Mouse (Mus musculus) stomach, embryonic 14.5 days (tissue): Measurements from ENCODE around the gene Ppargc1a. TPM values are rescaled to one million over a fixed set of nuclear protein-coding genes. Genes with fewer than 3 reads are reported as not detected.

Source experiments
- ATAC-seq: fragments of 200-750 bp; cut with Nextera tagmentation; 2 replicates; pipeline ENCODE4 v1.8.0; 2017; ENCODE audit warnings: low read depth, moderate TSS enrichment; ENCODE audit not compliant: insufficient number of reproducible peaks, insufficient read depth, low FRiP score
- H3K27ac ChIP-seq: fragments of 300-500 bp; sonication (generic); 2 replicates; pipeline ENCODE4 v1.5.1; 2014; ENCODE audit warnings: mild to moderate bottlenecking, low read length, moderate library complexity, mixed read lengths
- H3K27me3 ChIP-seq: fragments of 300-500 bp; sonication (generic); 2 replicates; pipeline ENCODE4 v1.6.1; 2014; ENCODE audit warnings: low read length, control low read depth, mixed read lengths; ENCODE audit not compliant: control insufficient read depth, insufficient read depth
- H3K36me3 ChIP-seq: fragments of 300-500 bp; sonication (generic); 2 replicates; pipeline ENCODE4 v1.6.1; 2014; ENCODE audit warnings: mild to moderate bottlenecking, control low read depth, low read length, moderate library complexity, mixed read lengths; ENCODE audit not compliant: control insufficient read depth, insufficient read depth
- H3K4me1 ChIP-seq: fragments of 300-500 bp; sonication (generic); 2 replicates; pipeline ENCODE4 v1.6.1; 2014; ENCODE audit warnings: low read length, control low read depth, mixed read lengths; ENCODE audit not compliant: control insufficient read depth, insufficient read depth
- H3K4me2 ChIP-seq: fragments of 300-500 bp; sonication (generic); replicated peaks from 2 replicates; pipeline ENCODE4 v1.6.1; 2014; ENCODE audit warnings: low read depth, low read length, control low read depth
- H3K4me3 ChIP-seq: fragments of 300-500 bp; sonication (generic); 2 replicates; pipeline ENCODE4 v1.5.1; 2014; ENCODE audit warnings: low read depth, low read length, control low read depth
- H3K9ac ChIP-seq: fragments of 300-500 bp; sonication (generic); replicated peaks from 2 replicates; pipeline ENCODE4 v1.6.1; 2014; ENCODE audit warnings: low read depth, mild to moderate bottlenecking, control low read depth, low read length, moderate library complexity, mixed read lengths
- H3K9me3 ChIP-seq: fragments of 300-500 bp; sonication (generic); 2 replicates; pipeline ENCODE4 v1.6.1; 2016; ENCODE audit warnings: low read depth, low read length, control low read depth; ENCODE audit not compliant: control insufficient read depth
- WGBS: fragments of 180-500 bp; shearing (Covaris S2); extraction: QIAGEN DNeasy Blood & Tissue Kit; methylation state at CpG from one replicate; pipeline ENCODE4 v1.1.7; 2014; 5-methylcytosine and 5-hydroxymethylcytosine counted together
- polyA plus RNA-seq: library from polyadenylated mRNA; unstranded; fragments of >200 nt; fragmentation: Nextera tagmentation; extraction: Ambion mirVana; gene quantifications from 2 replicates; pipeline ENCODE4 v1.2.1, GENCODE M21; 2014

The Ppargc1a gene
- polyA plus RNA-seq, 1 experiment from 2014 or later, result 6.1 TPM

DNA sequence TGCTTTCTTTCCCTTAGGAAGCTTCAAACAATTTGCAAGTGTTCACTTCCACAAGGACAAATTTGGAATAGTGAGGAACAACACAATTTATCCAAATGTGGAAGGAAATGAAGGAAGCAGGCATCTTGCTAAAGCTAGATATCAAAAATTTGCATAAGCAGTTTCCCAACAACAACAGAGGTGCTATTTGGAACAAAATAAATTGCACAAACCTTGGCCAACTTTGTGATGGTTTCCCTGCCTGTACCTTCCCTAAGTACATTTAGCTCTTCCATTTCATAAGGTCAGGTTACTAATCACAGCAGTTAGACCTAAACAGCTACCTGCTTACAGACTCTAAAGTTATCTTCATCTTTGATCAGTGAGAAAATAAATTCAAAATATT lies 29.9 kb downstream of the Ppargc1a start:
- no peak overlapping the region for H3K27ac ChIP-seq
- no peaks in the 10 kb centered on the region for H3K27me3 ChIP-seq
- no peak overlapping the region for H3K4me3 ChIP-seq
- no peak for ATAC-seq
- H3K36me3 ChIP-seq, result no peaks in the 10 kb centered on the region
- H3K9ac ChIP-seq, result no peak overlapping the region
- H3K4me1 ChIP-seq, result no peaks in the 10 kb centered on the region
- no peaks in the 10 kb centered on the region for H3K9me3 ChIP-seq
- H3K4me2 ChIP-seq, result no peak overlapping the region

DNA sequence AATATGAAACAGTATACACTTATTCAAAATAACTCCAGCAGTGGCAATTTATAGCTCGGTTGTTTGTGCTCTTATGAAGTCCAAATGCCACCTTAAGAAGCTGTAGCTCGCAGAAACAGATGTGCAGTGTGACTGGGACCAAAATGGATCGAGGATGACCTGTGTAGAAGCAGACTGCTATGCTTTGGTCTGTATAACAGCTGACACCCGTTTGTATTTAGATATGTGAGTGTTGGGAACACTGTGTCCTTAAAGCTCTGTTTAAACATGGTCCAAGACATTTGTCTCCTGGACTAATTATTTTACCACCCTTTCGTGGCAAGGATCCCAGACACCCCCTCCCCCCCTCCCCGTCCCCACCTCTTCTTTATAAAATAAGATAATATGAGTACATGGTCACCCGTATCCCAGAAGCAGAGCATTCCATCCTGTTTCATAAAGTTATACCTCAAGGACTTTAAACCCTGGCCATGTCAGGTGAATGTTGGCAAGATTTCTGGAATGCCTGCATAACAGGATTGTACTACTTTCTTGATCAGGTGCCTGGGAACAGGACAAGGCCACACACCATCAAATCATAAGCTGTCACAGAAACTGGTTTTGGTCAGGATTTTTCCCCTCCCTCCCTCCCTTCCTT lies 30.4 kb downstream of the Ppargc1a start:
- Histone ChIP-seq H3K27me3 (no peaks in the 10 kb centered on the region), H3K27ac (no peak overlapping the region), H3K9me3 (no peaks in the 10 kb centered on the region), H3K4me2 (no peak overlapping the region), H3K4me3 (no peak overlapping the region), H3K36me3 (no peaks in the 10 kb centered on the region), H3K9ac (no peak overlapping the region), H3K4me1 (no peaks in the 10 kb centered on the region)
- no peak for ATAC-seq
- WGBS, result 55% methylated on average over 7 of the region's 7 CpGs

DNA sequence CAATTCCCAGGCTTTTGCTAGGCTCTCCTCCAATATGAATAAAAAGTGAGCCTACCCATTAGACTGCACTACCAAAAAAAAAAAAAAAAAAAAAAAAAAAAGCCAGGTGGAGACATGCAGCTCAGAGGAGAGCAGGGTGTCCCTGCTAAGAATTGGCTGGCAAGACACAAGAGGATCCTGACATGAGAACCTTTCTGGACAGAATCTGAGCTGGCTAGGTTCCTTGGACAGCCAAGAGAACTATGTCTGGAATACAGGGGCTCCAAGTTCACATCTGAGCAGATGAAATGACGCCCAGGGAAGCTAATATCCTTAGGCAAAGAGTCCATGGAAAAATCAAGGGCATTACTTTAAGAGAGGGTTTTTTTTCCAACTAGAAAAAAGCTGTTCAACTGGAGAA lies 33.1 kb downstream of the Ppargc1a start:
- H3K4me2 ChIP-seq, result no peak overlapping the region
- H3K36me3 ChIP-seq, result no peaks in the 10 kb centered on the region
- H3K4me3 ChIP-seq, result no peak overlapping the region
- no peak overlapping the region for H3K9ac ChIP-seq
- no peaks in the 10 kb centered on the region for H3K27me3 ChIP-seq
- H3K9me3 ChIP-seq, result no peaks in the 10 kb centered on the region
- no peaks in the 10 kb centered on the region for H3K4me1 ChIP-seq
- no peak for ATAC-seq
- no peak overlapping the region for H3K27ac ChIP-seq
- WGBS, result 78% methylated on average over 1 of the region's 1 CpGs

DNA sequence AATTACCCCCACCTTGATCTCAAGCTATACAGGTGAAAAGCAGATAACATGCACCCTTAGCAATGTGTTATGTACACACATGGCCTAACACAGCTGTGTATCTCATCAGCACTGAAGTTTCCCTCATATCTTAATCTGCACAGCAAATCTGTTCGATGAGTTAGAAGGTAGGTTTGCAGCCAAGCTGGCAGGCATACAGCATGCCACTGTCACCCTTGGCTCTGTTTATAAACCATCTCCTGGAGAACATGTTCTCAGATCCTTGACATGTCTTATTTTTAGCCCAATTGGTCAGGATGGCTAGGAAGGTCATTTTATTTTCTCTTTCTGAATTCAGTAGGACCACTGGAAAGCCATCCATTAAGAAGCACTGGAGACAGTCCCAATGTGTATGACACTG lies 36.2 kb downstream of the Ppargc1a start:
- Histone ChIP-seq H3K9ac (no peak overlapping the region), H3K27ac (no peak overlapping the region), H3K4me3 (no peak overlapping the region), H3K36me3 (no peaks in the 10 kb centered on the region), H3K9me3 (no peaks in the 10 kb centered on the region), H3K4me1 (no peaks in the 10 kb centered on the region), H3K4me2 (no peak overlapping the region), H3K27me3 (no peaks in the 10 kb centered on the region)
- WGBS, result 79% methylated on average over 1 of the region's 1 CpGs
- ATAC-seq, result no peak

DNA sequence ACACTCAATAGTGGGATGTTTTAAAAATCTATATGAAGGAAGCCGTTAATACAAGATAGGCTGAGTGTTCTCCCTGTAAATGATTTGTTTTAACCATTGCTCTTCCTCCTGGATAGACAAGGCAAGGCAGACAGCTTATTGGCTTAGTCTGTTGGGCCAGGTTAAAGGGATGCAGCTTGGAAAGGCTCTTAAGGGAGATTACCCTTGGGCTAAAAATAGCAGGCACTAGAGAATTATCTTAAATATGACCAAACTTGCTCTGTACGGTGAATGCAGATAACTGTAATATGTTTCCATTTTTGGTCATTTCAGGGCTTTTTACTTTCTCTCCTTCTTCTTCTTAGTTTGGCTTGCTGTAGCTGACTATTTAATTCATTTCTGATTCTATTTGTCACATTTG lies 38.1 kb downstream of the Ppargc1a start:
- no peak for ATAC-seq

DNA sequence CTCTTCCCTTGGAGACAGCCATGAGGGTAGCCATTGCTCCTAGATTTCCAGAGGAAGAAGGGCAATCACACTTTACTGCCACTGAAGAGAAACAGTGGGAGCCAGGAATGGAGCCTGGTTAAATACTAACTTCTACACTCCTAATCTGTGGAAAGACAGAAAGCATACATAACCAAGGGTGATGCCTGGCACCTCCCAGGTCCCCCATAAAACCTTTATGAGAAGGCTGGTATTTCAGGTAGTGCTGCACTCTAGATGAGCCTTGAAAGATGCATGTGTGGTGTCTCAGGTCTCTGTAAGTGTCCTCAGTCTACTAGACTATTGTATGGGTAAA lies 39.4 kb downstream of the Ppargc1a start:
- no peak for ATAC-seq

More for the DNA sequence above, 38.1 kb downstream of the Ppargc1a start:
- no peak overlapping the region for H3K9ac ChIP-seq
- H3K27me3 ChIP-seq, result no peaks in the 10 kb centered on the region
- H3K4me1 ChIP-seq, result no peaks in the 10 kb centered on the region
- no peak overlapping the region for H3K27ac ChIP-seq
- no peak overlapping the region for H3K4me3 ChIP-seq
- no peaks in the 10 kb centered on the region for H3K9me3 ChIP-seq
- no peaks in the 10 kb centered on the region for H3K36me3 ChIP-seq
- 33% methylated on average over 2 of the region's 2 CpGs for WGBS
- H3K4me2 ChIP-seq, result no peak overlapping the region

DNA sequence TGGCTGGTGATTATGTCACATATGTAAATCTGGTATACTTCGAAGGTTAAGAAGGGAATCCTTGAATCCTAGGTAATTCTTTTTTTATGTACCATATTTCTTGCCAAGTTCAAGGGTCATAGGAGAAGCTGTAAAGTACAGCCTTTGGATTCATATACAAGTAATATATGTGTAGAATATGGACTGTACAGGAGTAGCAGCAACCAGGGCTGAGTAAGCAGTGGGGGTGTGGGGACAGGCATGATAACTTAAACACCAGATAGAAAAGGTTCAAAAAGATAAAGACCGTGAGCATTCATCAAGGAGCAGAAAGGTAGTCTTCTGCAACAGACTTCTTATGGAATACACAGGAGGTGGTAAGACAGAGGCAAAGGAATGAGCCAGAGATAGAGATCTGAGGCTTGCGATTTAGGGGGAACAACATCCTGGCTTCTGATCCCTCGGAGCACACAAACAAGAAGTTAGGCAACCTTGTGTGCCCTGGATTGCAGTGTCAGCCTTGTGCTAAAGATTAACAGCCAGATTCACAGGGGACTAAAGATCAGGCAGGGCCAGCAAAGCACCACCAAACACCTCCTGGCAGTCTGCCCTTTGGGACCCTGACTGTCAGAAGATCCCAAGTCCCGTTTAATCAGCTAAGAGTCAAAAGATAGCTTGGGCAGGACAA lies 39.9 kb downstream of the Ppargc1a start:
- 83% methylated on average over 5 of the region's 5 CpGs for WGBS
- Histone ChIP-seq H3K9me3 (no peaks in the 10 kb centered on the region), H3K36me3 (no peaks in the 10 kb centered on the region), H3K27ac (no peak overlapping the region), H3K4me1 (no peaks in the 10 kb centered on the region), H3K4me3 (no peak overlapping the region), H3K4me2 (no peak overlapping the region), H3K9ac (no peak overlapping the region), H3K27me3 (no peaks in the 10 kb centered on the region)
- no peak for ATAC-seq

More for the DNA sequence above, 39.4 kb downstream of the Ppargc1a start:
- Histone ChIP-seq H3K27me3 (no peaks in the 10 kb centered on the region), H3K4me1 (no peaks in the 10 kb centered on the region), H3K4me2 (no peak overlapping the region), H3K9ac (no peak overlapping the region), H3K9me3 (no peaks in the 10 kb centered on the region), H3K27ac (no peak overlapping the region), H3K36me3 (no peaks in the 10 kb centered on the region), H3K4me3 (no peak overlapping the region)

DNA sequence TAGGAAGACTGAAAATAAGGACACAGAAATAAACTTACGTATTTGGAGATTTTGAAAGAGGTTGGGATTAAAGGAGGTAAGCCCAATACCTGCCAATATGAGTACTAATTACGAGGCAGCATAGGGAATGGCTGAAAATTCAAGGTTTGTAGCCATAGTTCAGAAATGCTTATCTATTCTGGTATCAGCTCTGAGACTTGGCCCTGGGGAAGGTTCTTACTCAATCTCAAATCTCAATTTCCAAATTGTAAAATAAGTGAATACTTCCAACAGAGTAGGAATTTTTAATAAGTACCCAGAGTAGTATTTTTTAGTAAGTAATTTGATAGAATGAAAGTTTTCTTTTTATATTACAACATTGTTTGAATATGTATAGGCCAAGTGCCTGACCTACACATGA lies 41.7 kb downstream of the Ppargc1a start:
- WGBS, result 93% methylated on average over 2 of the region's 2 CpGs
- no peaks in the 10 kb centered on the region for H3K9me3 ChIP-seq
- H3K4me3 ChIP-seq, result no peak overlapping the region
- H3K27ac ChIP-seq, result no peak overlapping the region
- no peaks in the 10 kb centered on the region for H3K36me3 ChIP-seq
- ATAC-seq, result no peak
- H3K4me1 ChIP-seq, result no peaks in the 10 kb centered on the region
- no peak overlapping the region for H3K4me2 ChIP-seq
- no peak overlapping the region for H3K9ac ChIP-seq
- no peaks in the 10 kb centered on the region for H3K27me3 ChIP-seq

DNA sequence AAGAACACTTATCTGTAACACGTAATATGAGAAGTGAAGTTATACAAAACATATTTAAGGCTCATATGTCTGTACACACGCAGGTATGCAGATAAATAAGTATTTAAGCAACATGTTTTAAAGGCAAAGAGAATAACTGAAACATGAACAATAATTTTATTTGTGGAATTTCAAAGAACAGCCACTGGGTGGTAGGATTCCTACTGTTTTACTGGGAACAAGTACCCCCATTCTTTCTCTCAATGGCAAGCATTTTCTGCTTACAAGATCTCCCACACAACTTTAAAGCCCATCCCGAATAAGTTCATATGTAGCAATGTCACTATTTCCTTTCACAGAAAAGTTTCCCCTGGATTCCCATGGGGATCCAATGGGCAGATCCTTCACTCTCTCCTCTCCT lies 46.7 kb downstream of the Ppargc1a start:
- no peak overlapping the region for H3K4me2 ChIP-seq
- no peaks in the 10 kb centered on the region for H3K36me3 ChIP-seq
- WGBS, result 71% methylated on average over 3 of the region's 3 CpGs

More for the DNA sequence above, 46.7 kb downstream of the Ppargc1a start:
- H3K4me3 ChIP-seq, result no peak overlapping the region
- H3K27me3 ChIP-seq, result no peaks in the 10 kb centered on the region
- no peaks in the 10 kb centered on the region for H3K4me1 ChIP-seq
- ATAC-seq, result no peak
- no peaks in the 10 kb centered on the region for H3K9me3 ChIP-seq
- H3K27ac ChIP-seq, result no peak overlapping the region
- no peak overlapping the region for H3K9ac ChIP-seq
